Mouse (Mus musculus): Measurements from ENCODE around the gene Orai1. TPM values are rescaled to one million over a fixed set of nuclear protein-coding genes. Genes with fewer than 3 reads are reported as not detected.
A peak's percentile ranks its signal among the peaks of the same experiment; 100 is the strongest.

The Orai1 gene
- total RNA-seq, 2 experiments from 2014 or later = 31.9 to 33.4 TPM

DNA sequence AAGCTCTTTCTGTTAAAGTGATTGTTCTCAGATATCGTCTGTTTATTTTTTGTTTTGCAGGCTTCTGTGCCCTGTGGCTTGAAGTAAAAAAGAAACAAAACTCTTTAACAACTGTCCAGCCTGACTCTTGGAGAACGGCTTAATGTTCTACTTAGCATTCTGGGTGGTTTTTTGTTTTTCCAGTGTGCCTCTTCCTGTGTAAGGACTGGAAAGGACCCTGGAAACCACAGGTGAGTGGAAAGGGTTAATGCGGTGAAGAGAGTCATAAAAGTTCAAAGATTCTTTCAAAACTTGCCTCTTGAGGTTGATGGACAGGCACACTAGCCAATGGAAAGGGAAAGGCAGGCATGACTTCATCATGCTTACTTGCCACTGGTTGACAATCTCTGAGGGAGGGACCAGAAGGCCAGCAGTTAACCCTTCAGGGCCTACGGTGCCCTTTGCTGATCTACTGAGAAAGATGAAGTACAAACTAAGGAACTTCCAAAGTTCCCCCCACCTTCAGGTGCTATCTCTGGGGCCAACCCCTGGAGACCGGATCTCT, 20.5 kb upstream of the Orai1 start:
- peak; percentile 94 for DNase-seq (ENCODE audit: low spot score)

DNA sequence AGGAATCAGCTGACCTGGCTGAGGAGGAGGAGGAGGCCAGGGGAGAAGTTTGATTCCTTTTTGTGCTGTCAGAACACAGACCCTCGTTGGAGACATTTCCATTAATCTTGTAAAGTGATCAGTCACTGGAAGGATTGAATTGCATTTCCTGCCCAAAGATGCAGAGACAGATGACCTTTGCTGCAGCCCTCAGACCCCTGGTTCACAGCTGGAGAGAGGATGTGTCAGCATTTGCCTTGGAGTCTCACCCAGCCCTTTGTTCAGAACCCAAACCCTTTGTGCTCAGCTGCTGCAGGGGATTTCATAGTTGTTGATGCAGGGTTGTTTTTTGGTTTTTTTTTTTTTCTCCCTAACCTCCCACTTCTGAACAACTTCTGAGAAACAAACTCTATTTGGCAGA, 20.0 kb upstream of the Orai1 start:
- DNase-seq (ENCODE audit: low spot score) = no peak

DNA sequence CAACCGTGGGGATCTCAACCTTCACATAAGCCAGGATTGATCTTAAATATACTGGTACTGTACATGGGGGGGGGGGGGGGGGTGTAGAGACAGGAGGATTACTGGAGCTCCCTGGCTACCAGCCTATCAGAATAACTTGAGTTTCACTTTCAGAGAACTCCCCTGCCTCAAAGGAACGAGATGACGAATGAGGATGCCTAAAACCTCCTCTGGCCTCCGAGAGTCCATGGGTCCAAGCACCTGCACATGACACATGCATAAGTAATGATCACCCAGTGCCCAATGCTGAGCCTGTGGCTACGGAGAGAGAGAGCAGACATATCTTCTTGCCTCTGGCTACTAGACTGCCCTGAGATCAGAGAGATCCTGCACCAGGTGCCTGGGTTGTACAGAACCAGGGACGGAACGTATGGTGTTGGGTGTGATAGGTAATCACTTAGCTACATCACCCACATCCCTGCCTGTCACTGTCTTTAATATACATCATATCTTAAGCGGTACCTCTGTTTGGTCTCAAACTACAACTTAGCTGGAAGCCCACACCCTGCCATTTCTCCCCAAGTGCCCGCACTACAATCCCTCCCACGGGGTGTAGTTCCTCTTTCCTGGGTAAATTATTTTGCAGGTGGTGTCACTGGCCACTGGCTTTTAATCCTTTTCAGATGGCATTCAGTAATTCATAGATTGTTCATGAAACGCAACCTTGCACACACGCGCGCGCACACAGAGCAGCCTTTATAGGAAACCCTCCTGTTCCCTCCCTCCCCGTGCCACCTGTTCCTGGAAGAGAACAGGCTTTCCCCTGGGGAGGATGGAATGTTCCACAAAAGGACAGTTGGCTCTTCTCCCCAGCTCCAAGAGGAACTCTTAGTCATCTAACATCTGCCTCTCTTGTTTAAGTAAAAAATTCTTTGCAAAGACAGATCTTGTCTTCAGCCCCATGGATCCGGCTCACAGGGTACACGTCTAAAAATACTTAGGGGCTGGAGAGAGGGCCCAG, 17.4 kb upstream of the Orai1 start:
- DNase-seq (ENCODE audit: low spot score) = no peak

DNA sequence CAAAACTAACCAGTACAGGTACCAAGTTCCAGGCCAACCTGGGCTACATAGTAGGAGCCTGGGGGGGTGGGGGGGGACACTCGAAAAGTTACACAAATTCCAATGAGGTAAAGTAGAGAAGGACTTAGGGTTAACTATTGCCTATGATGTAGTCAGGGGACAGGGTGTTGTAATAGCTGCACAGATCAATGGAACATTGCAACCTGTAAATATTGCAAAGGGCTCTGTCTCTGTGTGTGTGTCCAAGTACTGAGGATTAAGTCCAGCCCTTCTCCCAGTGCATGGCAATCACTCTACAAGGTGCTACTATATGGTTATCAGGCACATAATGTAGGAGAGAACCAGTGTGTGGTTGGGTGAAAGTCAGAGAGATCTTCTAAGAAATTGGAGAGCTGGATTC, 14.0 kb upstream of the Orai1 start:
- no peak for DNase-seq (ENCODE audit: low spot score)

DNA sequence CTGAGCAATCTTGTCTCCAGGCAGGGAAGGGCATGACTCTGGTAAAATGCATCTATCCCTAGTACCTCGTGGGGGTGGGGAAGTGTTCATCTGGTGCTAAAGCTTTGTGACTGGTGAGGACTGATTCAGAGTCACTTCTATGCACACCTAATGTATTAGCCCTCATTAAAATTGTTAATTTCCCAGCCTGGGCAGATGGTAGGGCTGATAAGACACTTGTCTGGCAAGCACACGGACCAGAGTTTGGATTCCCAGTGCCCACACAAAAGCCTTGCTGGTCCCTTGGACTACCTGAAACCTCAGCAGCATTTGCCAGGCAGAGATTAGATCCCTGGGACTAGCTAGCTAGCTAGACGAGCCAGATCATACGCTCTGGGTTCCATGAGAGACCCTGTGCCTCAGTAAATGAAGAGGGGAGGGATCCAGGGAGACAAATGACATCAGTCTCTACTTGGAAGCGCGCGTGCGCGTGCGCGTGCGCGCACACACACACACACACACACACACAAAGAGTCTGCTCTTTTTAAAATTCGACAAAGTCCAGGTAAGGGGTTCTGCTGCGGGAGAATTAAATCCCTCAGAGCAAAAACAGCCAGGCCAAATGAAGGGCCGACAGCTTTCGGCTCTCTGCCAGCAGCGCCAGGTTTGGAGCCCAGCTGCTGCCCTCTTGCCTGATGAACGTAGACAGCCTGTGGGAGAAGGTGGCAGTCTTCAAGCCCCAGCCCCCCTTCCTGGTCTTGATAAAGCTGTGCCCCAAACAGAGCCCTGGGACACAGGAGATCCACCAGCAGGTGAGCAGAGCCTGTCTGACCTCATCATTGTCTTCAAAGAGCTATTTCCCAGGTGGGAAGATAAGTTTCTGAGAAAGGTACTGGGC, 8.9 kb upstream of the Orai1 start:
- DNase-seq (ENCODE audit: low spot score) = no peak

DNA sequence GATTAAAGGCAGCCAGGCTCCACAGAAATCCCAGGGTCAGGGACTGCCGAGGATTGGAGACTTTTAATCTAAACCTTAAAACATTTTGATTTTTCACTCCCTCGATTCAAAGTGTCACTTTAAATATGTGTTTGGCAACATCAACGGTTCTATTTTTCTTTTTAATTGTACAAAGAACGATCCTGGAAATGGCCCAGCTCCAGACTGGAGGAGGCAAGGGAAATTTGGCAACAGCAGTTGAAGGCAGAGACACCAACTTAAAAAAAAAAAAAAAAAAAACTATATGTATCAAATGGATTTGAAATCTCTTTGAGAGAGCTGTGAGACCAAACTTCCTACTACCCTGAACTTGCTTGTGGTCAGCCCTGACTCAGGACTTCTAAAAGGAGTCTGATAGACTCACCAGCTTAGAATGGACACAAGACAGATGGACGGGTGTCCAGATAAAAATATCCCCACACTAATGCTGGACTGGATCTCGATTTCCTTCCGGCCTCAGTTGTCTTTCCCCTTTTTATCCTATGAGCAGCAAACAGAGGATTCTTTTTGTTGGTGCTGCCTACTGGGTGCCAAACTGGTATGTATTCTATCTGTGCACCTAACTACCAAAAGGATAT, 5.9 kb upstream of the Orai1 start:
- peak; percentile 56 for DNase-seq (ENCODE audit: low spot score)

DNA sequence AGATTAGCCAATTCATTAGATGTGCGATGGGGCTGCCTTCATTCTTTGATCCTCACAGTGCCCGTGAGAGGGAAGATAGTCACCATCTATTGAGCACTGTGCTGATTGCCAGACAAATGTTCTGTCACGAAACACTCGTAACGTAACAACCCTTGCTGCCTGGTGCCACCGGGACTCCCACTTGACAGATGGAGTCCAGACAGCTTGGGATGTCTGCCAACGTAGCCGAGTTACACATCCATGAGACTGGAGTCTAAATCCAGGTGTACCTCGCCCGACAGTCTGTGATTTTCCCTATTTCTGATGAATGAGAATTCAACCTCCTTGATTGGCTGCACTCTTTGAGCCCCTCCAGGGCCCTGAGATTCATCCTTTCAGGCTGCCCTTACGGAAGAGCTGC, 5.0 kb upstream of the Orai1 start:
- DNase-seq (ENCODE audit: low spot score) = no peak

DNA sequence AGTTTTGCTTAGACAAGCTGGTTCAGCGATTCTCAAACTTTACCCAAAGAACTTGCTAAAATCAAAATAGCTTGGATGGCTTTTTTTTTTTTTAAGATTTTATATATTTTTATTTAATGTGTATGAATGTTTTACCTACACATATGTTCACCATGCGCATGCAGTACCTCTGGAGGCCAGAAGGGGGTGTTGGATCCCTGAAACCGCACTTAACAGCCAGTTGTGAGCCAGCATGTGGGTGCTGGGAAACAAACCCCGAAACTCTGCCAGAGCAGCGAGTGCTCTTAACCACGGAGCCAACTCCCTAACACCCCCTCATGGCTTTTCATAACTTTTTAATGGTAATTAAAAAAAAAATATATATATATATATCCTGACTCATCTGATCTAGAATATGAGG, 4.1 kb upstream of the Orai1 start:
- no peak for DNase-seq (ENCODE audit: low spot score)

DNA sequence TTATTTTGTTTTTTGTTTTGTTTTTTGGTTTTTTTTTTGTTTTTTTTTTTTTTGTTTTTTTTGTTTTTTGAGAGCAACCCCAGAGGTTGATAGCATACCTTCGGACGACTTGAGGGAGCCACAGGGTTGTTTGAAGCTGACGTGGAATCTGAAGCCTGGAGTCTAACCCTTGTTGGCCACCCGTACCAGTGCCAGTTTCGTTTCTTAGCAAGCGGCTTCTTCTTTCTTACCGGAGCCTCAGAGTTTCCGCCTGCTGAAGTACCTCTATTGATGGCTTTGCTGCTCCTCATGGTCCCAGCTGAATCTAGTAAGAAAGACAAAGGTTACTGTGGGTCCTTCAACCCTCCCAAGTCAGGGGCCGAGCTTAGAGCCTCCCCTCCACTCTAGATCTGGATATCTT, 3.2 kb upstream of the Orai1 start:
- no peak for DNase-seq (ENCODE audit: low spot score)

DNA sequence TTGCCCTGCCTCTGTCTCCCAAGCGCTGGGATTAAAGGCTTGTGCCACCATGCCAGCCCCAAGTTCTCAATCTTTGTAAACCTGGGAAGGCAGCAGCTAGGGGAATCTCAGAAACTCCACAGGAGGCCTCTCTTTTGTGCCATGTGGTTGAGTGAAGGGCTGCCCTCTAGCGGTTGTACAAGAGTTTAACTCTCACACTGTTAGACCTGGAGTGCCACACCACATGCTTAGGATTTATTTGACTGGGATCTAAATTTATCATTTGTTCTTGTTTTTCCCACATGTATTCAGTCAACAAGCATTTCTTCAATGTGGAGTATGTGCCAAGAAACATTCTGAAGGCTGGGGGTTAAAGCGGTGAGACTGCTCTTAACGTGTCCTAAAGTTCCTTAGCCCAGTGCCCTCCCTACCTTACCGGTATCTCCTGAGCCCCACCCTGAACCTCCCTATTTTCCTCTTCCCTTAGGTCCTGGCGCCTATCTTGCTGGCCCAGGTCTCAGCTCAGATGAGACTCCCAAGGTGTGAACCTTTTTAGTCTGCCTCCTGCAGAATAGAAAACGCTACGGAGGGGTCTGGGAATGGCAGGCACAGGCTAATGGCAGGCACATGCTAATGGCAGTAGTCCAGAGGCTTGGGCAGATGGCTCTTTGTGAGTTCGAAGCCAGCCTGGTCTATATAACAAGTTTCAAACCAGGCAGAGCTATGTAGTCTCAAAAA, 1.1 kb upstream of the Orai1 start:
- peak; percentile 82 for DNase-seq (ENCODE audit: low spot score)

DNA sequence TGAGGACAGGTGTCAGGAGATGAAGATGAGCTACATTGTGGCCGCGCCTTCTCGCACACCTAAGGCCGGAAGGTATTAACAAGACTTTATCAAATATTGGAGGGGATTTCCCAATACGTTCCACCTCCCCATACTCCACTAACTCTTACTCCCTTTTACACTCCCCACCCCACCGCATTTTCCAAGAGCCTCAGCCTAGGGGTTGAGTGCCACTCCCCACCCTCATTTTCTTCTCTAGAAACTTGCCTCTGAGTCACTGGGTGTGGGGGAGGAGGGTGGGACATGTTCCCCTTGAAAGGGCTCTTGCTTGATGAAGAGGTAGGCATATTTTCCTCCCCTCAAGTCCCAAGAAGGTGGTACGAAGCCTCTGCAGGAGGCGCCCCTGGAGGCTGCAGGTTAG, 1.0 kb downstream of the Orai1 start:
- DNase-seq (ENCODE audit: low spot score) = no peak

DNA sequence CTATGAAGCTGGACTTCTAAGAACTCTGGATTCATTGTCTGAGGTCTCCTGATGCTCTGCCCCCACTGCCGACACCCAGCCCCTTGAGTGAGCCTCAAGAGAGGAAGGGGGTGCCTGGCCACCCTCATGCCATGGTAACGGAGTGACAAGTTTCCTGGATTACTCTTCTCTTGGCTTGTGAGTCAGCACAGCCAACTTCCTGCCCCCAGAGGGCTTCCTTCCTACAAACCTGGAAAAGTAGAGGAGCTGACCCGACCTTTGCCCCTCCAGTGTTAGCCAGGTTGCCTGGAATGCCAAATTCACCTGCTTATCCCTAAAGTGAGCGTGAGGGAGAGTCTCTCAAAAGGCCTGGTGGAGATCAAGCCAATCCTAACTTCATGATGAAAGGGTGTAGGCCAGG, 2.6 kb downstream of the Orai1 start:
- no peak for DNase-seq (ENCODE audit: low spot score)

DNA sequence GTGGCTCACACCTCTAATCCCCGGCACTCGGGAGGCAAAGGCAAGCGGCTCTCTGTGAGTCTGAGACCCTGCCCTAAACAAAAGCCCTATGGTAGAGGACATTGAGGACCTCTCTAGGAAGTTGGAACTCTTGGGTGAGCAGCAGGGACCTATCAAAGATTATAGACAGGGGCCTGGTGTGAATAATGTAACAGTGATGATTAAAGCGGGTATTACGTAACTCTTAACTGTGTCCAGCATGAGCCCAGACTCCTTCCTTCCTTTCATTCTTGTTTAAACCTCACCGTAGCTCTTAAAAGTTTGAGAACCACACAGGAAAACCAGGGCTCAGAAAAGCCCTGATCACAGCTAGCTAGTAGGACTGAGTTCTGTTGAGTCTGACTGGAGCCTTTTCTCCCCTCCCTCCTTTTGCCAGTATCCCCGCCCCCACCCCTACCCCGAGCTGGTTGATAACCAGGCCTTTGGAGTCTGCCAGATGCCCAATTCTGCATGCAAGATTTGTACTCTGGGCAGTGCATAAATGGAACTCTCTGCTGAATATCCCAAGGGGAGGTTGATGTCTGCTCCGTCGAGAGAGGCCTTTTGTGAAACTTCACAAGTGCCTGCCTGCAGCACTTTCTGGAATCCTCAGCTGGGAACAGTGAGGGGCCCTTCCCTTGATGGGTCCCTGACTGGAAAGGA, 4.6 kb downstream of the Orai1 start:
- DNase-seq (ENCODE audit: low spot score) = no peak

DNA sequence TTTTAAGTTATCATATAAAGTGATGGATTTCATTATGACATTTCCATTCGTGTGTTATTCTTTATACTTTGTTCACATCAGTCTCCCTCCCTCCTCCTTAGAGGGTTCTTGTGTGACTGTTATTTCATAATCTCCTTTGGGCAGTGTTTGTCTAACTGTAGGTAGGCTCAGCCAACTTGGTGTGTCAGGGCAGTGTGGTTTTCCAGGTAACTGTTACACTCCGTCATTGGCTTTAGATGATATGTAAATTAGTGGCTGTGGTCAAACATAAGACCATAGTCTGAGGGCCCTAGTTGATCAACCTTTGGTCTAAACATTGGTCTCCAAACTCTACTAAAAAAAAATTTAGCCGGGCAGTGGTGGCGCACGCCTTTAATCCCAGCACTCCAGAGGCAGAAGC, 5.6 kb downstream of the Orai1 start:
- DNase-seq (ENCODE audit: low spot score) = no peak

DNA sequence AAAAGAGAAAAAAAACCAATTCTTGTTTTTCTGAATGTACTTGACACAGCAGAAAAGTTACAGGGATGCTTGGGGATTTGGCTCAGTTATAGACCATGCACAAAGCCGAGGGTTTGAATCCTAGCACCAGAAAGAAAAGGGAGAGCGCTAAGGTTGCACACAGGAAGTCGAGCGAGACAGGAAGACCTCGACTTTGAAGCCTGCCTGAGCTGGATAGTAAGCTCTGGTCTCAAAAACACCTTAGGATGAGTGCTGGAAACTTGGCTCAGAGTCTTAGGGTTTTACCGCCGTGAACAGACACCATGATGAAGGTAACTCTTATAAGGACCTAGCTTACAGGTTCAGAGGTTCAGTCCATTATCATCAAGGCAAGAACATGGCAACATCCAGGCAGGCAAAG, 6.6 kb downstream of the Orai1 start:
- no peak for DNase-seq (ENCODE audit: low spot score)

DNA sequence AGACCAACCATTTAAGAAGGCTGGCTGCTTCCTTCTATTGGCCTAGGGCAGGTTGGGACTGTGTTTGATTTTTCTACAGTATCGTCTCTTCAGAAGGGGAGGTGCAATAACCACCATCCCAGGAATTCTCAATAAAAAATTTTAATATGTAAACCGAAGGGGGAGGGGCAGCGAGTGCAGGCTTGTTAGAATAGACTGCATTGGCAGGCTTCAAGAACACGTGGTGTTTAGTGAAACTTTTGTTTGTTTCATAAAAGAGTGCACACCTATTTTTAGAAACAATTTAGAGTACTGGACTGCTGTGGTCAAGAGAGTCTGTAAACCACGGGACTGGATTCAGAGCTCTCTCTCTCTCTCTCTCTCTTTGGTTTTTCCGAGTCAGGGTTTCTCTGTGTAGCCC, 8.2 kb downstream of the Orai1 start:
- no peak for DNase-seq (ENCODE audit: low spot score)

DNA sequence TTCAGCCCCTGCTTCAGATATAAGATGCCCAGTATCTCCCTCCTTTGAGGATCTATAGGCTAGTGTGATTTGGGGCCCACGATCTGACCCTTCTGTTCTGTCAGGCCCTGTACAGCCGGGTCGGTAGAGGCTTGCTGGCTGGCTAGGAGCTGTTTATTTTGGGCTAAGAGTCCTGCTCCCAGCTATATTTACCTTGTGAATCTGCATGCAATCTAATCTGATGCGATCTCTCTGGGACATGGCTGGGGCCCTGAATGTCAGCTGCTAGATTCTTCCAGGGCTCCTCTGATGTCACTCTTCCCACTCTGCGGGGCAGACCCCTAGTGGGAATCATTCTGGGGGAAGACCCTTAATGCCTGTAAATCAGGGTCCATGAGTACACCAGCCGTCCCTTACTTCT, 9.4 kb downstream of the Orai1 start:
- peak; percentile 64 for DNase-seq (ENCODE audit: low spot score)

DNA sequence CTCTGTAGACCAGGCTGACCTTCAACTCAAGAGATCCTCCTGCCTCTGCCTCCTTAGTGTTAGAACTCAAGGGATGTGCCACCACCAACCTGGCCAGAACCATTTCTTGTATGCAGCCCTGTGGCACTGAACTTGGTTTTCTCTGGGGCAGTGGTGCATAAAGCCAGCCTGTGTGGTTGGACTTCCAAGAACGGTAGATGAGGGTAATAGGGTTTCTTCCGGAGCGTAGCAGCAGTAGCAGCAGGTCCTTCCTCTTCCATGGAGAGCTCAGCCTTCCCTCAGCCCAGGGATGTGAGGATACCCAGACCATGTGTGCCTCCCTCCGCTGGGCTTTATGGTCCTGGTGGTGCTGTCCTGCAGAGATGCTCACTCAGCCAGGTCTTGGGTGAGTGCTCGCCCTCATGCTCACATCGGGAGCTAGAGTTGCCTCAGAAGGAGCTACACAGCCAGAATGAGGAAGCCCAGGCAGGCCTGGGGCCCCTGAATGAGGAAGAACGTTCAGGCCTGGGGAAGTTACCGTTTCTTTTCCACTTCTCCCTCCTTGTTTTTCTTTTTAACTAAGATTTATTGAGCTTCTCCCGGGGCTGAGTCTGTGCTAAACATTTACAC, 10.2 kb downstream of the Orai1 start:
- no peak for DNase-seq (ENCODE audit: low spot score)

DNA sequence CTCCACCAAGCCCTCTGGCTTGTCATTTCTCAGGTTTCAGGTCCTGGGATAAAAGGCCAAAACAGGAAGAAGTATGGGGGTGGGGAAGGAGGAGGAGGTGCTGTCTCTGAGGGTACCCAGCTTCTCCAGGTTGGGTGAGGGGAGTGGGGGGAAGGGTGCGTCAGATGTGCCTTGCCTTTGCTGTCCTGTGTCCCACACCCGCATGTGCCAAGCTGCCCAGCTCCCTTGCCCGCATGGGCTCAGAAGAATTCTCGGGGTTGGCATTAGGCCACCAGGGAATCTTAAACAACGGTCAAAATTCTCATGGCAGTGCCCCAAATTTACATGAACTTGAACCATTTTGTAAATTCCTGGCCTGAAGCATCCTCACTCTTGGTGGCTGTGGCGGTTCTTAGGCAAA, 11.5 kb downstream of the Orai1 start:
- DNase-seq (ENCODE audit: low spot score) = no peak

DNA sequence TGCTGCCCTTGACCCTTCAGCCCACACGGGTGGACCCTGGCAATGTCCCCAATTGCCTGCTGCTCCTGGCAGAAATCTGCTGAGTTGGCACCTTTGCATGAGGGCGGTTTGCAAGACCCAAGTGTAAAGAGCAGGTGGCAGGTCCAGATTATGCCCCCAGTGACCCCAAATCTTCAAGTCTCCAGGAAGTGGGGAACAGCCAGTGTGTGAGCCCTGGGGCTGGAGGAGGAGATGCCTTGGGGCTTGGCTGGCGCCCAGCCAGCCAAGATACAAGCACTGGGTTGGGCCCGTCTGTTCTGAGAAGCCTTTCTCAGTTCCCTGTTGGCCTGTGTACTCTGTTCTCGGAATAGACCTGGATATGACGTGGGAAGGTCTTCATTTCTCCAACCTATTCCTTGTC, 12.6 kb downstream of the Orai1 start:
- no peak for DNase-seq (ENCODE audit: low spot score)

Data from gastrocnemius, adult 18-20 months (tissue).